ENCODE assay signal across 24 mouse cellular contexts in the genomic region with DNA sequence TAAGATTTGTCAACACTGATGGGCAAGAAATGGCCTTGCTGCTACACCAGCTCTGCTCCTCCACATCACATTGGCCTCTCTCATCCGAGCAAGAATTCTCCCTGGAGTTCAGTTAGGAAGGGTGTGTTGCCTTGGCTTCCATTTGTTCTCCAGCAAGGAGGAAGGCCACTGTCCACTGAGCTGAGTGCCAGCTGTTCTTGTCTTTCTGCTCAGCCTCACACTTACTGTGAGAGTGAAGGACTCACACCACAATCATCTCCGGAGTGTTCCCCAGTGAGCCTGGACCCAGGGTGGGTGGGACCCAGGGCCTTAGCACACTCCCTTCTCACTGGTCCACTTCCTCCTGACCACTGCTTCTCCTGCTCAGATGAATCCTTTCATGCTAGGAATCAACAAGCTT. TPM values are rescaled to one million over a fixed set of nuclear protein-coding genes. Genes with fewer than 3 reads are reported as not detected.
"Had no signal": no experiment of that assay in that cellular context is flagged by ENCODE, and none has a peak within 500 bp of the region (broad histone marks: within the 10 kb centered on the region; RNA-seq: fewer than 3 reads in every experiment).

No protein-coding gene starts in this region.

- DNase-seq: liver, postnatal 0 days; lung, adult 2 months; lung, postnatal 14 days; lung, postnatal 36 days; retina, postnatal 1 day; right cerebral cortex, adult 18-20 months; right cerebral cortex, postnatal 25 days; right cerebral cortex, postnatal 4 days; spleen, adult 18-20 months; thymus, adult 18-20 months; thymus, postnatal 14 days; thymus, postnatal 36 days had no signal

RNA-seq across cellular contexts. Expression of a gene that starts 8.7 kb away (rescaled TPM):
- total RNA-seq: monocyte, adult 5-6 weeks had no signal

RNA-seq across cellular contexts. Expression of a gene that starts 23.8 kb away (rescaled TPM):
- total RNA-seq: megakaryocyte progenitor cell, adult 5-6 weeks; midbrain, postnatal 0 days; monocyte, adult 5-6 weeks had no signal
- polyA plus RNA-seq: liver, embryonic 15.5 days; liver, postnatal 0 days; lung, adult 2 months; lung, embryonic 15.5 days; macrophage; midbrain, embryonic 11.5 days; midbrain, embryonic 13.5 days; midbrain, embryonic 15.5 days; midbrain, postnatal 0 days; neural tube, embryonic 11.5 days; neural tube, embryonic 13.5 days; neural tube, embryonic 15.5 days had no signal

RNA-seq across cellular contexts. Expression of a gene that starts 46.2 kb away (rescaled TPM):
- total RNA-seq: megakaryocyte progenitor cell, adult 5-6 weeks; midbrain, postnatal 0 days; monocyte, adult 5-6 weeks had no signal
- polyA plus RNA-seq: liver, embryonic 15.5 days; liver, postnatal 0 days; macrophage; midbrain, embryonic 11.5 days; midbrain, embryonic 13.5 days; midbrain, embryonic 15.5 days; midbrain, postnatal 0 days; neural tube, embryonic 11.5 days; neural tube, embryonic 13.5 days; neural tube, embryonic 15.5 days had no signal
